Mouse (Mus musculus) Muller cell, postnatal 12 days (primary cell): Measurements from ENCODE around the gene Kitl.

Experiments used
- DNase-seq: peaks from one replicate; pipeline ENCODE4 v3.0.0-alpha.2; 2015; ENCODE audit errors: inconsistent ontology term

Gene Kitl

DNA sequence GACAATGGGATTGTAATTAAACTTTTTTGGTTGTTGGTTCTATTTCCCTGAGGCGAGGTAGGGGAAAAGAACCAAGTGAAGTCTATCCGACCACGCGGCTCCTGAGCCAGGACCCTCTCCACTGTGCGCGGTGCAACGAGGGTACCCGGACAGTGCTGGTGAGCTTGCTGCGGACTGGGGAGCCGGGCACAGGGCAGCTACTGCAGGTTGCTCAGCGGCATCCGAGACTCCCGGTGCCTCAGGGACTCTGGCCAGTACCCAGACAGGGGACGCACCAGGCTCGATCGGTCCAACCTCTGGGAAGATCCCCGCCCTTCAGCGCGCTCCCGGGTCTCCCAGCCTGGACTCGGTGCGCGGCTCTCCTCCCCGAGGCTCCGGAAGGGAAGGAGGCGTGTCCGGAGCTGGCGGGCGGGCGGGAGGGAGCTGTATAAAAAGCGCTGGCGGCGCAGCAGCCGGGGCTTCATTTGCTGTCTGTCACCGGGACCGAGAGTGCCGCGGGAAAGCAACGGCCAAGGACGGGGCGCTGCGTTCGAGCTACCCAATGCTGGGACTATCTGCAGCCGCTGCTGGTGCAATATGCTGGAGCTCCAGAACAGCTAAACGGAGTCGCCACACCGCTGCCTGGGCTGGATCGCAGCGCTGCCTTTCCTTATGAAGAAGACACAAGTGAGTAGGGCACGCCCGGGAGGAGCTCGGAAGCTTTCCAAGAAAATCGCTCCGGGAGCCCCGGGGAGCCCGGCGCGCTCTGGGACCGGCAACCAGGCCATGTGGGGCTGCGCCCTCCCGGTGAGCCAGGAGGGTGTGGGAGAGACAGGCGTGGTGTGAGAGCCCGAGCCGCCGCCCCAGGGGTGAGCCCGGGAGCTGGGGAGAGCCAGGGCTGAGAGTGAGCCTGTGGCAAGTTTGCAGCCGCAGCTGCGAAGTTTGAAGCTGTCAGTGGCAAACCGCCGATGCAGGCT lies at the start of gene Kitl:
Kitl (plus strand) TSS at position 261 of the 956 bp plus-strand sequence.
- peak; percentile 91 for DNase-seq

DNA sequence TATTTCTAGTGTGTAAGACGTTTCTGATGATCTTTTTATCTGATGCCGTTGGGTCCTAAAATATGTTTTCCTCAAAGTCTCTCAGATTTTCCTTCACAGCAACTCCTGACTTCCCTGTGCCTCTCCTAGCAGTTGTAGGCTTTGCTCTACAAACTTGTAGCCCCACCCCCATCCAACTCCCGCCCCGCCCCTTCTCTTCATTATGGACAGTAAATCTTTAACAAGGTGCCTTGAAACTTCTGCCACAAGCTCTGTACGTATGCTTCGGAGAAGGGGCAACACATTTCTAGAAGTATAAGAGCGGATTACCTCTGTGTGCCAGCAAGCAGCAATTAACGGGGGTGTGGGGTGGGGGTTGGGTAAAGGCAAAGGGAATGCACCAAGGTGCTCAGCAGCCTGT lies 42.6 kb upstream of the Kitl start:
- no peak for DNase-seq

DNA sequence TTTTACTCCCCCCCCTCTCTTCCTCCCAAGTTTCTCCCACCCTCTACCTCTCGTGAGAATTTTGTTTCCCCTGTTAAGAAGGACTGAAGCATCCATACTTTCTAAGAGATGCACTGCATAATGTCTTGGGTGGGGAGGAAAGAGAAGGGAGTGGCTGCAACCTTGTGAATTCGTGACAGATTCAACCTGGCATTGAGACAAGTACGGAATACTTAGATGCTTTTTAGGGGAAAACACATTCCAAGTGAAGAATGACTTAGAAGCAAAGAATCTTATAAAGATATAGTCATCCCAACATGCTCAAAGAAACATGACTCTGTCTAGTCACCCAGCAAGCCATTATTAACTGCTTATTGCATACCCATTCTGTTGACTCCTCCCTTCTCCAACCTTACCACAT lies 35.3 kb upstream of the Kitl start:
- DNase-seq, result no peak

DNA sequence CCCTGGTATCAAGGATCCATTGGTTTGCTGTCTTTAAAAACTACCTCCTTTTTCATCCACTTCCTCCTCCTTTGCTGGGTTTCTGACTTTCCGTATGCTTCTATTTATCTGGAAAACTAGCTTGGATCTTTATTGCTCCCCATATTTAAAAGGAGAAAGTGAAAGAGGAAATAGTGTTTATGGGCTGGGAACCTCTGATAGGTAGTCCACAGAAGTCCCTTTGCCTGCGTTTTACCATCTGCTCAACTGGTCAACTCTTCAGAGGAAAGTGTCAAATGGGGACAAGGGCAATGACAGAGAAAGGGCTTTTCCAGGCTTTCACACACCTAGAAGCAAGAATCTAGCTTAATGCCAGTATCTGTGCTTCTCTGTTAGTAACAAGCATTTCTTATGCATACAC lies 34.5 kb upstream of the Kitl start:
- no peak for DNase-seq

DNA sequence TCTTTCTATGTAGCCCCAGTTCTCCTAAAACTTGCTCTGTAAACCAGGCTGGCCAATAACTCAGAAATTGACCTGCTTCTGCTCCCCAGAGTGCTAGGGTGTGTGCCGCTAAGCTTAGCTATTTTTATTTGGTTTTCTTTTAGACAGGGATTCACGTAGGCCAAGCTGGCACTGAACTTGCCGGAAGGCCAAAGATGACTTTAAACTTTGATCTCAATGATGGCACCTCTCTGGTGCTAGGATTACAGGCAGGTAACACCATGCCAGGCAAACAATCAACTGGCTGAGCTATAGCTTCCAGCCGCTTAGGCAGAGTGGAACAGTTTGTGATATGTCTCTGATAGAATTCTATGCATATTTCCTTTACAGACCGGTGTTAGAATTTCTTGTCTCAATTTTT lies 33.5 kb upstream of the Kitl start:
- no peak for DNase-seq

DNA sequence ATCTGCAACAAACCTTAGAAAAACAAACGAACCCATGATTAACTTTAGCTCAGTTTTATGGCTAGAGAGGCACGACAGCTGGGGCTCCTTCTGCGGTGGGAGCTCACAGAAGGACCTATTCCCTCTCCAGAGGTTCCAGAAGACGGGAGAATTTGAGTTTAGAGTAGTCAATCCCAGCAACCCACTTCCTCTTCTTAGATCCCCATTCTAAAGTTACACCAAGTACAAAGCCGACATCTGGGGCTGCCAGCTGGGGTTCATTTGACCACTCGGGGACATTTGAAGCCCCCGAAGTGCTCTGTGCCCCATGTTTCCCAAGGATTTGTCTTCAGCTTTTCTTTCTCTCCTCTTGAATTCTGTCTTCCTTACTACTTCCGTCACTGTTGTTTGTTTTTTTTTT lies 28.7 kb upstream of the Kitl start:
- DNase-seq, result no peak

DNA sequence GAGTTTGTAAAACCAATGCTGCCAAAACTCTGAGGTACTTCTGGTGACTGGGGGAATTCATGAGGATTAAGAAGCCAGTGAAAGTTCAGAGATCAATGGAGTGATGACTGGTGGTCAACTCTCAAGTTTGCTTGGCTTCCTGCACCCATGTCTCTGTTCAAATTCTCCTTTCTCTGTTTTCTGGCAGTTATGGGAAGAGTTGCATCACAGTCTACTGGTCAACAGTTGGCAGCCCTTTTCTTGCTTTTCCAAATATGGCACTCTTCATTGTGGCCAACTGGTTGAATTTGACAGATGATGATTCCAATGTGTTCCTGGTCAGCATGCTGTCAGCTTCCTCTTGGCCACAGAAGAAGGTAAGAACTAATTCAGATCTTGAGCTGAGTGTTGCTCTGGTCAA lies 25.7 kb upstream of the Kitl start:
- peak; percentile 38 for DNase-seq

DNA sequence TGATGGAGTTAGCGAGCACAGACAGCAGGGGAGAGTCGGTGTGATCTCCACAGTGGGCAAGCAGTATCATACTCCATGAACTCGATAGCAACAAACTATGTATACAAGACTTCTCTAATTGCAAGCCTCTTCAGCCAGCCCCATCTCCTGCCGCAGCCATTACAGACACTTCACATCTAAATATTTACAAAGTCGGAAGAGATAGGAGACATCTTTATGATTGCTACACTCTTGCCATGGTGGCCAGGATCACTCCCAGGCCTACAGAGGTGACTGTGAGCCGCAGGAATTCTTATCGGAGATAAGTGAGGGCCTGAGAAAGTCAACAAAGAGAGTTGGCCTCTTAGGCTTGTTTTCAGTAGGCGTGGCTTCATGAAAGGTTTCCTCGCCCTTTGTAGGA lies 23.3 kb upstream of the Kitl start:
- DNase-seq, result no peak

DNA sequence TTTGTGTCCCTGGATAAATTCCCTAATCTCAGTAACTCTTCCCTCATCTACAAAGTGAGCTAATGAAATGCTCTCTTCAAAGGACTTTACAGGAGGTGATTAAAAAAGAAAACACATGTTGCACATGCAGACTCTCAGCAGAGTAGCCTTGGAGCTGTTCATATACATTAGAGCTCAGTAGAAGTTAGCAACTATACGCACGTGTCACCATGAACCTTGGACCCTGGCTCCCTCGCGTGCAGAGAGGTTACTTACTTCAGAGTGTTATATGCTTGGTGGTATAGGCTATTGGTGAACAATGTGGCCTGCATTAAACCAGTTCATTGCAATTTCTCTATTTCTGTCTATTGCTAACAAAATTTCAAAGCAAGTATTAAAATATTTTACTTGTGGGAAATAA lies 14.0 kb upstream of the Kitl start:
- no peak for DNase-seq

DNA sequence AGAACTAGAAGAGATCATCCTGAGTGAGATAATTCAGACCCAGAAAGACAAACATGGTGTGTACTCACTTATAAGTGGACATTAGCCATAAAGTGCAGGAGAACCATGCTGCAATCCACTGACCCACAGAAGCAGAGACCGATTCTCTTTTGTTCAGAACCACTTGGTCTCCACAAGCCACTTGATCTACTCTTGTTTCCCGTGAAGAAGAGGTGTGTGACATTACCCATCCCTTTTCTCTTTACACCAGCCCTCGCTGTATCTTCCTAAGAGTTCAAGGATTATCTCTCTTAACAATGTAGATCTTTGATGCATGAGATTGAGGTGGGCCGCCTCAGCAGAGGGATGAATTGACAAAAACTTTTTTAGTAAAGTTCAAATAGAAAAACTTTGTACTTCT lies 11.6 kb upstream of the Kitl start:
- no peak for DNase-seq

DNA sequence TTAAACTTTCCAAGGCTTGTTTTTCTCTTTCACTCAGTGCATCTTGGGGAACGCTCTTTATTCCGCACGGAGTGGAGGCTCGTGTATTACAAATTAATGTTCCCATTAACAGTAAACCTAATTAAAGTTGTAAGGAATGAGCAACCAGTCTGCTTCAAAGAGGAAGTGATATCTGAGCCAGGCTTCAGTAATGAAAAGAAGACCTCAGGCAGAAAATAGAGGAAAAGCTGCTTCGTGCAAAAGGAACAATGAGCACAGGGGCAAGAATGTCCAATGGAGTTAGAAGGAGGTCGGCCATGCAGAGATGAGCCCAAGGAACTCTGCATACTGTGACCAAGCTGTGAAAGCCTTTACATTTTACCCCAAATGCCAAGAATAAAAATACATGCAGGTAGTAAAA lies 5.7 kb upstream of the Kitl start:
- DNase-seq, result peak; percentile 36

DNA sequence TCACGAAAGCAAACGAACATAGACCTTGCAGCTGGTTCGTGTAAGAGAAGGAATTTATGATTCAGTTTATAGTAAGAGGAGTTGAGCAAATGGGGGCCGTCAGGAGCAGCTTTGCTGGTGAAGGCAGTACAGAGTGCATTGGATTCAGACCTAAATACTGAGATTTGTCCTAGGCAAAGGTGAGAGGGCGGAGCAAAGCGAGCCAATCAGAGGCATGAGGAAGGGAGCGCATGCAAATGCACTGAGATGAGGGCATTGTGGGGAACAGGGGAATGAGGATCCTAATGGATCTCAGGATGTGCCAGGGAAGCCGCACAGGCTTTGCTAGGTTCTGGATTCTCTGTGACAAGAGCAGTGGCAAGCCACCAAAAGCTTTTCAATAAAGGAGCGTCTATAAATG lies 5.1 kb upstream of the Kitl start:
- no peak for DNase-seq

DNA sequence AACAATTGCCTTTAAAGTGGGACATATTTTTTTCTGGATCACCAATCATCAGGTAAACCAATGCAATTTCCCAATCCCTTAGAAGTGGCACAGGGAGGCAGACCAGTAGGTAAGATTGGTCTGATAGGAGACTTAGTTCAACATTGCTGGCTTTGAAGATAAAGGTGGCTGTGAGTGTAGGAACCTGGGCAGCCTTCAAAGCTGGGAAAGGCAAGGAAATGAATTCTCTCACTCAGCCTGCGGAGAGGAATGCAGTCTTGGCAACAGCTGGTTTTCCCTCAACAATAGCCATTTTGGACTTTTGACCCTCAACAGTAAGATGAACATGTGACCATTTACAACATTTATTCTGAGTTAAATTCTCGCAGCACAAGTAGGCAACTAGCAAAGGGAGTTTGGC lies 1.3 kb upstream of the Kitl start:
- DNase-seq, result no peak

DNA sequence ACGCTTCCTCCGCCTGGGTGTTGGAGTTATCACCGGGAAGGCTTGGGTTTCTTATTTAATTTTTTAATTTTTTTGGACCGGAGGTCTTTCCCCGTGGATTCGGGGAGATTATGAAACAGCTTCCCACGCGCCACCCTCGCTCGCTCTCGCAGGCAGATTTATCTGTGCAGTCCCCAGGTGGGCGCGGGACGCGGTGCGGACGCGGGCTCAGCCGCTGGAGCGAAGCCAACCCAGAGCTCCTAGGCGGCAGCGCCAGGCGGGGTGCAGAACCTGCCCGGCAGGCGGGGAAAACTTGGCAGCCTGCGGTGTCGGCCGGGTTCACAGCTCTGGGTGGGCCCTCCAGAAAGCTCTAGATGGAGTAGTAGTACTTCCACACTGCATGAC lies 888 bp downstream of the Kitl start:
- no peak for DNase-seq

DNA sequence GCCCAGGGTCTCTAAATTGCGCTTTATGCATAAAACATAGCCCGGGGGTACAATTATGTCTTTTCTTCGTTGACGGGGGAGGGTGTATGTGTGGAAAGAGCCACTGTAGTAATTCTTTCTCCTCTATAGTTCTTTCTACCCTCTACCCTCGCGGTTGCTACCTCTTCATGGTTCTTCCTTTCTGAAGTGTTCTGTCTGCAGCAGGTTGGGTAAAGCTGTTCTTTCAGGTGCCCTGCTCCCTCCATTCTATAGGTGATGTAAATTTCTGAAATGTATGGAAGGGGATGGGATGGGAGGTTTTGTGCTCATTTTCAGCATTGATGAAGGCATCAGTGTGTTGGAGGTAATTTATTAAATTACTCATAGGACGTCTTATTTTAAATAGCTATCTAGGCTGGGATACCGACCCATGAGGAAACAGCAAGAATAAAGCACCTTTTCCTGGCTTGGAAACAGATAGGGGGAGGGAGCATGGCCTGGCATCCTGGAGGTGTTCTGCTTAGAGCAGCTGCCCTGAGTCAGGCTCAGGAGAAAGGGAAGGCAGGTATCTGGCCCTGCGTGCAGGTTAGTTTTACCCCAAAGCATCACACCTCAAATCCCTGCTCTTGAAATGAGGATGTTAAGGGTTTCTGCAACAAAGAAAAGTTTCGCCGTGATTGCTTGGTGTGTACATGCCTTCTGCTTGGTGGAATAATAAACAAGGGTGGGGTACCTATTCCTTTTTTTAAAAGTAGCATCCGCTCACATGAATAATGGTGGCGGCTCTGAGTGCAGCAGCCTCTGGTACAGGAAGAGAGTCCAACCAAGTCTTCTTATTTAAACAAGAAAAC lies 1.7 kb downstream of the Kitl start:
- DNase-seq, result peak; percentile 17

DNA sequence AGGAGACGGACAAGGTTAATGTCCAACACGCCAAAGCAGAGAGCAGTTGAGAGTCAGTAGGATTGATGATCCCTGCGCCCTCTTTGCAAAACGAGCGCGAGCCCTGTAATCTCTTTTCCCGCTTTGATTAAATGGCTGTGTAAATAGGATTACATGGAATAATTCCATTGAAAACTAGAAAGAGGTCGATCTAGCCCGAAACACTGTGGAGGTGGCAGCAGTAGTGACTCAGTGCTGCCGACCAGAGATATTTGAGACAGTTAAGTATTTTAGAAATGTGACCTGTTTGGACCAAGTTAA lies 2.3 kb downstream of the Kitl start:
- no peak for DNase-seq

DNA sequence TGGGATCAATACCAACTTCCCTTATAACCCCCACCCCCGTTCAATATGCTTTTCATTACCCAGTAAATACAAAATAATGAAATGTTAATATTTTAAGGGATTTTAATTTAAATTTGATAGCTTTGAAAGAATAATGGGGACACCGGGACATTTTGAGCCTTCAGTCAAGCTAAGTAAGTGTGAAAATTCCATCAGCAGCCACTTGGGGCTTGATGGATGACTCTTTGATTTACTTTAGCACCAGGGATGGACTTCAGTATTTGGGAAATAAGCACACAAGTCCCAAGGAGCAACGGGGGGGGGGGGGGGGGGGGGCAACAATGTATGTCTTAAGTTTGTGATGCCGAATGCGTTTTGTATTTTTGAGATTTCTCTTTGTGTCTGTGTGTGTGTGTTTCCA lies 3.1 kb downstream of the Kitl start:
- peak; percentile 31 for DNase-seq

DNA sequence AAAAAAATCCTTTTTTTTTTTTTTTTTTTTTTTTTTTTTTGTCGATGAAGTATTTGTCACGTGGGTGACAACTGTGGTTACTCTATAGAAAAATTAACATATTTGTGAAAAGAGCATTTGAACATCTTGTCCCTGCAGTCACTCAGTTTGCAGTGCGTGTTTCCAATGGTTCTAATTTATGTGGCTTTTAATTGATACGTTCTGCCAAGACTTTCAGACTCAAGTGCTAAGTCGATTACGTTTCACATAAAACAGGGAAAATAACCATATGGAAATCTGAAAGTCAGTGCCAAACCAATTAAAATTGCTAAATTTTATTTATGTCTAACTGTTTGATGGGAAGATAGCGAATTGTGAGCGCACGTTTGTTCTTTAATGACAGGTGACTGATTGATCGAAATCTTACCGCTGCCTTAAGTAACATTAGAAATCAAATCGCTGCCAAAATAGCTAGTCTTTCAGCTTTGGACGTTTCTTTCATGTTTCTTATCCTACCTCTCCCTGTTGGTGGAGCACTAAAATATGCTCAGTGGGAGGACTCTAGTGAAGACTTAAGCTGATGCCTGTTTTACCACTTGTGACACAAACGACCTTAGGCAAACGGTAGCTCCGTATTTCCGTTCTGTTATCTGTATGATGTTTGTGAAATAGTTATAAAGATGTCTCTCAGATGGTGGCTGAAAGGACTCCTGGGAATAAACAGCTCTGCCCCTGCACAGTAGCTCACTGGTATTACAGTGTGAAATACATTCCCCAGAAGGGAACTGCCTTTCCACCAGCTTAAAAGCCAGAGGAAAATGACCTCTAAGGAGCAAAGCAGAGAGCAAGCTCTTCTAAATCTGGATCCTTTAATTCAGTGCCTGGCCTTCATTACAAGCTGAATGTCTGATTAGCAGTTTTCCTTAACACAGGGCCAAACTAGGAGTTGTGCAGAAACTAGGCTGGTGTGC lies 4.1 kb downstream of the Kitl start:
- no peak for DNase-seq

DNA sequence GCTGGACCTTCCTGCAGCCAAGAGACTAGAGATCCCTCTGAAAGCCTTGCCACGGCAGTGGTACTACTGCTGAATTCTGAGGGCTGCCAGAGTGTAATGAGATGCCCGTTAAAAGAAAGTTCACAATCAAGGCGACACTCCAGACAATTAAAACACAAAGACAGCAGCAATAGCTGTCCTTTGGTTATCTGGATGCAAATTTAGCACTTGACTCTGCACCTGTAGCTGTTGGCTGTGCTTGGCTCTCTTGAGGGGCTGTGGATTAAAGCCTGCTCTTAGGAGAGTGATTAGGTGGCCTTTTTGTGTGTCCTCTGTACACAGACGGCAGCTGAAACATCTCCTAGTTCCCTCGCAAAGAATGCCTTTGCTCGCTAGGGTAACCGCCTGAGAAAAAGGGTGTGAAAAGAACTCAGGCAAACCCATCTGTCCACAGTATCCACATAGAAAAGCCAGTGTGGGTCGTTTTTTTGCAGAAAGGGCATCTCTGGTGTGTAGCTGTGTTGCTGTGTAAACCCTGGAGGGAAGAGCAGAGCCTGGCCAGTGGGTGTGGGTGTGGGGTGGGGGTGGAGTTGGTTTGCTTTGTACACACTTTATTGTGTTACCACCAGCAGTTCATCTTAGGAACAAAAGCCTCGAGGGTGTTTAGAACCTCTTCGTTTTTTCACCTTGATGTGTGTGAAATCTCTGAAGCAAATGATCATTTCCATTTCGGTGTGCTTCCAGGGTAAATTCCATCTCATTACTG lies 6.8 kb downstream of the Kitl start:
- peak; percentile 26 for DNase-seq

DNA sequence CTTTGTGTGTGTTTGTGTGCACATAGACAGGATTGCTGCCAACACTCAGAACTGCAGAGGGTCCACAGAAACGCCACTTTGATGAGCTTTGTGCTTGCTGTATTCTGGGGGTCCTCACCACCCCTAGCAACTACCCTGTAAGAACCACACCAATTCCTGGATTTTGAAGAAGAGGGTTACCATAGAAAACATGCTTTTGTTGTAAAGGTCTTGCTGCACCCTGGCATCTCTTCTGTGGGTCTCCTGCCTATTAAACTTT lies 7.3 kb downstream of the Kitl start:
- DNase-seq, result no peak

DNA sequence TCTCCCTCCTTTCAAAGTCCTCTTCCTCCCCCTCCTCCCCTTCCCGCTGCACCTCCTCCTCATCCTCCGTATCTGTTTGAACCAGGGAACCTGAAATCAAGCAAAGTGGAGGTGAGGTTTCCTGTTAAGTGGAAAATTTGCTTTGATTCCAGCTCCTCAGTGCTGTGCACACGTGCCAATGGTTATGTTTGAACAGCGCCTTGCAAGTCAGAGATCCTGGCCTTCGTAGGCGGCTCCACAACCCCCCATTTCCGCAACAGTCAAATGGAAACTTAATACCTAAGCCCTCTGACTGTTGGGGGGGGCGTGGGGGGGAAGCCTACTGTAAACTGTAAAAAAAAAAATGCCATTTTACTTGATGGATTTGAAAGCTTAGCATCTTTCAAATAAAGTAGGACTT lies 10.2 kb downstream of the Kitl start:
- DNase-seq, result no peak

DNA sequence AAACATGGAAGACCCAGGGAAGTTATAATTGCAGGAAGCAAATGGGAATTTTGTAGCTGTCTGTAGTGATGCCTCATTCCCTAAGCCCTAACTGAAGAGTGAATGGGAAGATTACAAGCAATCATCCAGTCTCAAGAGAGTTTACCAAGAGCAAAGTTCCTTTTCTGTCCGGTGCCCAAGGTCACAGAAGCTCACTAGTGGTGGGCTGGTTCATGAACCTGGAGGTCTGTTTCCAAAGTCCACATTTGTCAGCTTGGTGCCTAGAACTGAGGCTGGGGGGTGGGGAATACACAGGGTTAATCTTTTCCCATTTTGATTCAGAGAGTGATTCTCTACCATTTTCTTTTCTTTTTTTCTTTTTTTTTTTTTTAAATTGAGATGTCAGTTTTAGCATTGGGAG lies 11.3 kb downstream of the Kitl start:
- DNase-seq, result no peak
